Mouse (Mus musculus): ENCODE data around the gene Rbms1. TPM values are rescaled to one million over a fixed set of nuclear protein-coding genes. Genes with fewer than 3 reads are reported as not detected.
"Not testable (repeated sequence)": the region's sequence is repeated elsewhere in the genome, so short reads cannot be mapped to it uniquely, and the experiment has no call there.

Gene Rbms1
- polyA plus RNA-seq, 1 experiment: 94.8 TPM

- 91% methylated on average over 8 of the region's 8 CpGs for WGBS
- H3K4me3 ChIP-seq (ENCODE audit: extremely low read depth, insufficient read depth, insufficient read length): no peak overlapping the region
- no peak overlapping the region for H3K27ac ChIP-seq (ENCODE audit: insufficient read depth, low read length)
These were observed 130.7 kb downstream of the Rbms1 start for GRCm38 (mm10) chr2:60832254-60832653.

GRCm38 (mm10) chr2:60830464-60830863, 132.5 kb downstream of the Rbms1 start:
- H3K36me3 ChIP-seq (ENCODE audit: control insufficient read depth, insufficient read depth, low read length); H3K27me3 ChIP-seq (ENCODE audit: control insufficient read depth, insufficient read depth, low read length); H3K4me3 ChIP-seq (ENCODE audit: extremely low read depth, insufficient read depth, insufficient read length); H3K27ac ChIP-seq (ENCODE audit: insufficient read depth, low read length); H3K4me1 ChIP-seq (ENCODE audit: control insufficient read depth, insufficient read depth, insufficient read length); DNase-seq (ENCODE audit: low read depth in 1 of 2, low spot score in 2 of 2): not testable (repeated sequence)
- WGBS: 79% methylated on average over 1 of the region's 1 CpGs

More at GRCm38 (mm10) chr2:60832254-60832653, 130.7 kb downstream of the Rbms1 start:
- Histone ChIP-seq H3K27me3 (ENCODE audit: control insufficient read depth, insufficient read depth, low read length) (no peaks in the 10 kb centered on the region), H3K36me3 (ENCODE audit: control insufficient read depth, insufficient read depth, low read length) (peaks cover 3% of the 10 kb centered on the region; the same call in 1 of the 2 replicates), H3K4me1 (ENCODE audit: control insufficient read depth, insufficient read depth, insufficient read length) (peaks cover 1% of the 10 kb centered on the region; the same call in 1 of the 2 replicates)
- DNase-seq (ENCODE audit: low read depth in 1 of 2, low spot score in 2 of 2): no peak
- TF ChIP-seq POLR2A (IDR thresholded peaks at IDR 0.05; ENCODE audit: low read depth, low read length) (no peak), CTCF (IDR thresholded peaks at IDR 0.05; ENCODE audit: extremely low read depth, insufficient read depth, insufficient read length, insufficient replicate concordance) (no peak)

GRCm38 (mm10) chr2:60828908-60829462, 134.0 kb downstream of the Rbms1 start:
- peaks cover 5% of the 10 kb centered on the region; the same call in 1 of the 2 replicates for H3K36me3 ChIP-seq (ENCODE audit: control insufficient read depth, insufficient read depth, low read length)
- H3K27me3 ChIP-seq (ENCODE audit: control insufficient read depth, insufficient read depth, low read length): no peaks in the 10 kb centered on the region
- no peak for TF ChIP-seq POLR2A (IDR thresholded peaks at IDR 0.05; ENCODE audit: low read depth, low read length)
- no peak for TF ChIP-seq CTCF (IDR thresholded peaks at IDR 0.05; ENCODE audit: extremely low read depth, insufficient read depth, insufficient read length, insufficient replicate concordance)
- peaks cover 1% of the 10 kb centered on the region; the same call in 1 of the 2 replicates for H3K4me1 ChIP-seq (ENCODE audit: control insufficient read depth, insufficient read depth, insufficient read length)
- DNase-seq (ENCODE audit: low read depth in 1 of 2, low spot score in 2 of 2): no peak
- WGBS: 92% methylated on average over 10 of the region's 10 CpGs
- H3K4me3 ChIP-seq (ENCODE audit: extremely low read depth, insufficient read depth, insufficient read length): no peak overlapping the region
- H3K27ac ChIP-seq (ENCODE audit: insufficient read depth, low read length): no peak overlapping the region

- no peak for DNase-seq (ENCODE audit: low read depth in 1 of 2, low spot score in 2 of 2)
- TF ChIP-seq POLR2A (IDR thresholded peaks at IDR 0.05; ENCODE audit: low read depth, low read length) (no peak), CTCF (IDR thresholded peaks at IDR 0.05; ENCODE audit: extremely low read depth, insufficient read depth, insufficient read length, insufficient replicate concordance) (no peak)
- Histone ChIP-seq H3K36me3 (ENCODE audit: control insufficient read depth, insufficient read depth, low read length) (peaks cover 5% of the 10 kb centered on the region; the same call in 1 of the 2 replicates), H3K27me3 (ENCODE audit: control insufficient read depth, insufficient read depth, low read length) (no peaks in the 10 kb centered on the region), H3K27ac (ENCODE audit: insufficient read depth, low read length) (no peak overlapping the region; the same call in 1 of the 2 replicates), H3K4me3 (ENCODE audit: extremely low read depth, insufficient read depth, insufficient read length) (no peak overlapping the region), H3K4me1 (ENCODE audit: control insufficient read depth, insufficient read depth, insufficient read length) (no peaks in the 10 kb centered on the region; the same call in 1 of the 2 replicates)
- WGBS: 92% methylated on average over 5 of the region's 5 CpGs
These were observed 135.9 kb downstream of the Rbms1 start for GRCm38 (mm10) chr2:60827152-60827428.

- Histone ChIP-seq H3K36me3 (ENCODE audit: control insufficient read depth, insufficient read depth, low read length) (peaks cover 5% of the 10 kb centered on the region; the same call in 1 of the 2 replicates), H3K27ac (ENCODE audit: insufficient read depth, low read length) (no peak overlapping the region; the same call in 1 of the 2 replicates), H3K27me3 (ENCODE audit: control insufficient read depth, insufficient read depth, low read length) (no peaks in the 10 kb centered on the region), H3K4me3 (ENCODE audit: extremely low read depth, insufficient read depth, insufficient read length) (no peak overlapping the region), H3K4me1 (ENCODE audit: control insufficient read depth, insufficient read depth, insufficient read length) (peaks cover under 1% of the 10 kb centered on the region; the same call in 1 of the 2 replicates)
- no peak for DNase-seq (ENCODE audit: low read depth in 1 of 2, low spot score in 2 of 2)
- 86% methylated on average over 11 of the region's 11 CpGs for WGBS
- TF ChIP-seq CTCF (IDR thresholded peaks at IDR 0.05; ENCODE audit: extremely low read depth, insufficient read depth, insufficient read length, insufficient replicate concordance) (no peak), POLR2A (IDR thresholded peaks at IDR 0.05; ENCODE audit: low read depth, low read length) (no peak)
These were observed 136.4 kb downstream of the Rbms1 start for GRCm38 (mm10) chr2:60826406-60827151.

GRCm38 (mm10) chr2:60825690-60826089, 137.3 kb downstream of the Rbms1 start:
- no peak overlapping the region for H3K27ac ChIP-seq (ENCODE audit: insufficient read depth, low read length)
- 77% methylated on average over 4 of the region's 4 CpGs for WGBS
- H3K27me3 ChIP-seq (ENCODE audit: control insufficient read depth, insufficient read depth, low read length): no peaks in the 10 kb centered on the region
- H3K4me1 ChIP-seq (ENCODE audit: control insufficient read depth, insufficient read depth, insufficient read length): peaks cover 2% of the 10 kb centered on the region; the same call in 1 of the 2 replicates
- DNase-seq (ENCODE audit: low read depth in 1 of 2, low spot score in 2 of 2): no peak
- H3K36me3 ChIP-seq (ENCODE audit: control insufficient read depth, insufficient read depth, low read length): peaks cover 5% of the 10 kb centered on the region; the same call in 1 of the 2 replicates
- TF ChIP-seq CTCF (IDR thresholded peaks at IDR 0.05; ENCODE audit: extremely low read depth, insufficient read depth, insufficient read length, insufficient replicate concordance): no peak
- TF ChIP-seq POLR2A (IDR thresholded peaks at IDR 0.05; ENCODE audit: low read depth, low read length): no peak
- no peak overlapping the region for H3K4me3 ChIP-seq (ENCODE audit: extremely low read depth, insufficient read depth, insufficient read length)

- H3K27me3 ChIP-seq (ENCODE audit: control insufficient read depth, insufficient read depth, low read length): no peaks in the 10 kb centered on the region
- WGBS: 45% methylated on average over 3 of the region's 3 CpGs
- DNase-seq (ENCODE audit: low read depth in 1 of 2, low spot score in 2 of 2): no peak
- H3K4me1 ChIP-seq (ENCODE audit: control insufficient read depth, insufficient read depth, insufficient read length): peaks cover 2% of the 10 kb centered on the region; the same call in 1 of the 2 replicates
- TF ChIP-seq CTCF (IDR thresholded peaks at IDR 0.05; ENCODE audit: extremely low read depth, insufficient read depth, insufficient read length, insufficient replicate concordance) (no peak), POLR2A (IDR thresholded peaks at IDR 0.05; ENCODE audit: low read depth, low read length) (no peak)
- H3K27ac ChIP-seq (ENCODE audit: insufficient read depth, low read length): no peak overlapping the region
- no peaks in the 10 kb centered on the region for H3K36me3 ChIP-seq (ENCODE audit: control insufficient read depth, insufficient read depth, low read length)
- H3K4me3 ChIP-seq (ENCODE audit: extremely low read depth, insufficient read depth, insufficient read length): no peak overlapping the region
These were observed 141.4 kb downstream of the Rbms1 start for GRCm38 (mm10) chr2:60821635-60822034.
